Mouse (Mus musculus) left cerebral cortex, postnatal 36 days (tissue): ENCODE measurements around the gene Ss18l2. TPM values are rescaled to one million over a fixed set of nuclear protein-coding genes. Genes with fewer than 3 reads are reported as not detected.

ENCODE experiments used
- DNase-seq, 2 experiments: peaks; one replicate each; pipeline ENCODE4 v3.0.0; 2021 to 2022; ENCODE audit warnings: low spot score in 2 of 2, mixed read lengths in 1 of 2
- intact Hi-C: fragments of 180-260 bp; cut with DNase I; formaldehyde crosslinking; loops from one replicate; pipeline ENCODE4 v1.15.1; 2025
- total RNA-seq, 2 experiments: library from RNA; stranded (reverse); gene quantifications; 2 replicates each; pipeline ENCODE4 v1.2.3; 2021

Ss18l2 gene
- total RNA-seq, 2 experiments from 2014 or later, result 84.5 to 84.6 TPM

- intact Hi-C loops, result no loop called here
- no peak for DNase-seq
Measured at GRCm38 (mm10) chr9:121696626-121697025, 13.5 kb upstream of the Ss18l2 start.

GRCm38 (mm10) chr9:121697150-121698049 is 12.7 kb upstream of the Ss18l2 start:
- DNase-seq, result peak; percentile 47 to 54
- intact Hi-C loops, result no loop called here

GRCm38 (mm10) chr9:121704261-121704645 is 5.9 kb upstream of the Ss18l2 start:
- DNase-seq, result no peak

GRCm38 (mm10) chr9:121704646-121705625 is 5.2 kb upstream of the Ss18l2 start, which contains the start of gene Sec22c:
Gene Sec22c (minus strand): TSS chr9:121705490.
- DNase-seq, result peak; percentile 90 to 92
- intact Hi-C loops, result no loop called here

More at GRCm38 (mm10) chr9:121704261-121704645, 5.9 kb upstream of the Ss18l2 start:
- intact Hi-C loops, result no loop called here

GRCm38 (mm10) chr9:121706029-121706675 is 4.0 kb upstream of the Ss18l2 start:
- no peak for DNase-seq
- intact Hi-C loops, result no loop called here

- DNase-seq, result no peak
- intact Hi-C loops, result no loop called here
Measured at GRCm38 (mm10) chr9:121707801-121708200, 2.3 kb upstream of the Ss18l2 start.

GRCm38 (mm10) chr9:121708506-121709486 is 1.3 kb upstream of the Ss18l2 start:
- intact Hi-C loops, result no loop called here
- DNase-seq, result peak in 1 of 2 experiments; percentile 3

GRCm38 (mm10) chr9:121710584-121710975 is 451 bp downstream of the Ss18l2 start:
- intact Hi-C loops, result loop anchor here (1.0 kb wide), 1 partner anchor 9 kb away; the partner anchor contains the start of gene Nktr
- no peak for DNase-seq

- DNase-seq, result no peak
- intact Hi-C loops, result no loop called here
Measured at GRCm38 (mm10) chr9:121717048-121717447, 6.9 kb downstream of the Ss18l2 start.

- no peak for DNase-seq
Measured at GRCm38 (mm10) chr9:121718070-121718705, 8.1 kb downstream of the Ss18l2 start.

GRCm38 (mm10) chr9:121718792-121719318 is 8.7 kb downstream of the Ss18l2 start, which contains the start of gene Nktr:
Gene Nktr (plus strand): TSS chr9:121719169.
- intact Hi-C loops, result loop anchor here (1.0 kb wide), 1 partner anchor 9 kb away; the partner anchor contains the start of gene Ss18l2
- DNase-seq, result peak; percentile 97 to 99

More at GRCm38 (mm10) chr9:121718070-121718705, 8.1 kb downstream of the Ss18l2 start:
- intact Hi-C loops, result no loop called here

GRCm38 (mm10) chr9:121719347-121720331 is 9.5 kb downstream of the Ss18l2 start:
- intact Hi-C loops, result loop anchor here (1.0 kb wide), 1 partner anchor 9 kb away; the partner anchor contains the start of gene Ss18l2
- peak in 1 of 2 experiments; percentile 19 for DNase-seq

GRCm38 (mm10) chr9:121740490-121740889 is 30.4 kb downstream of the Ss18l2 start:
- intact Hi-C loops, result no loop called here
- DNase-seq, result no peak

- no peak for DNase-seq
- intact Hi-C loops, result no loop called here
Measured at GRCm38 (mm10) chr9:121741168-121741567, 31.0 kb downstream of the Ss18l2 start.

- intact Hi-C loops, result no loop called here
- no peak for DNase-seq
Measured at GRCm38 (mm10) chr9:121744051-121744450, 33.9 kb downstream of the Ss18l2 start.

- peak in 1 of 2 experiments; percentile 56 for DNase-seq
- intact Hi-C loops, result no loop called here
Measured at GRCm38 (mm10) chr9:121752774-121753173, 42.6 kb downstream of the Ss18l2 start.
